ENCODE assay signal across 10 mouse cellular contexts in the genomic region with DNA sequence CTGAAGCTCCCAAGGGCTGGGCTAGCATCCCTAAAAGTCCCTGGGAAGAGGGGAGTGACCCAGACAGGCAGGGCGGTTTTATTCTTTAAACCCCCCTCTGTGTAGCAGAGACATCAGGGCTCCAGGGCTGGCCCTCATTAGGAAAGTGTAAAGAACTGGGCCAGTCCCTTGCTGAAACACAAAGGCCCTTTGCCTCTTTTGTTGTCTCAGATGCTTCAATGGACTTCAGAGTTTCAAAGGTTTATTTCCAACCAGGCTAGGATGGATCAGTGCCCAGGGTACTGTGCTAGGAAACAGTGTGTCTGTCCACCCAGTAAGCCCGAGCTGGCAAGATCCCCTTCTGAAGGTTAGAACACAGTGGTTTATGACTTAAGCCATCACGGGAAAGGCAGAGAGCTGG. TPM values are rescaled to one million over a fixed set of nuclear protein-coding genes. Genes with fewer than 3 reads are reported as not detected.
DNase-seq lines count a peak whose midpoint lies in the region; ATAC-seq and TF ChIP-seq lines count a peak whose summit lies in the region.
"Had no signal": no experiment of that assay in that cellular context is flagged by ENCODE, and none has a peak within 500 bp of the region (broad histone marks: within the 10 kb centered on the region; RNA-seq: fewer than 3 reads in every experiment).

No protein-coding gene starts in this region.

- H3K27me3 ChIP-seq in kidney, adult 2 months (replicated peaks; ENCODE audit: control insufficient read depth, insufficient read depth, low read length): no peaks in the 10 kb centered on the region
- H3K27me3 ChIP-seq in forebrain, embryonic 13.5 days: no peaks in the 10 kb centered on the region
- H3K27me3 ChIP-seq: heart, embryonic 13.5 days; limb, embryonic 15.5 days had no signal

- 27% methylated on average over 3 of the region's 3 CpGs for WGBS in kidney, adult 2 months
- 4% methylated on average over 3 of the region's 3 CpGs for WGBS in forebrain, embryonic 13.5 days

- peaks cover 5% of the 10 kb centered on the region; the same call in 1 of the 2 replicates for H3K4me1 ChIP-seq in kidney, adult 2 months (ENCODE audit: control insufficient read depth, insufficient read depth, low read length)
- peaks cover 23% of the 10 kb centered on the region for H3K4me1 ChIP-seq in forebrain, embryonic 13.5 days
- H3K4me1 ChIP-seq: limb, embryonic 15.5 days had no signal

- H3K9ac ChIP-seq in forebrain, embryonic 13.5 days: no peak overlapping the region
- H3K9ac ChIP-seq: heart, embryonic 13.5 days; limb, embryonic 15.5 days had no signal

- no peak for TF ChIP-seq CTCF in kidney, adult 2 months (conservative IDR thresholded peaks at IDR 0.05; ENCODE audit: insufficient read depth, insufficient read length, low read depth, low read length)

- peak overlapping the region; percentile 20 for H3K4me2 ChIP-seq in forebrain, embryonic 13.5 days
- H3K4me2 ChIP-seq: heart, embryonic 13.5 days; limb, embryonic 15.5 days had no signal

- peak; percentile 90 for ATAC-seq in forebrain, embryonic 13.5 days
- no peak for ATAC-seq in megakaryocyte-erythroid progenitor cell, adult 5-6 weeks (replicated peaks; ENCODE audit: low FRiP score, low TSS enrichment, poor library complexity, severe bottlenecking)

- no peak overlapping the region for H3K27ac ChIP-seq in kidney, adult 2 months (ENCODE audit: insufficient read depth, low read depth, low read length)
- H3K27ac ChIP-seq in forebrain, embryonic 13.5 days: peak overlapping the region; percentile 74
- H3K27ac ChIP-seq: heart, embryonic 13.5 days; limb, embryonic 15.5 days had no signal

- no peaks in the 10 kb centered on the region for H3K9me3 ChIP-seq in forebrain, embryonic 13.5 days (replicated peaks)
- H3K9me3 ChIP-seq: heart, embryonic 13.5 days; limb, embryonic 15.5 days had no signal

- no peak overlapping the region for H3K4me3 ChIP-seq in kidney, adult 2 months (ENCODE audit: insufficient read depth, low read depth, low read length)
- no peak overlapping the region for H3K4me3 ChIP-seq in forebrain, embryonic 13.5 days
- H3K4me3 ChIP-seq: heart, embryonic 13.5 days; limb, embryonic 15.5 days had no signal

- TF ChIP-seq POLR2A in kidney, adult 2 months (IDR thresholded peaks at IDR 0.05; ENCODE audit: low read depth, low read length): no peak

- no peaks in the 10 kb centered on the region for H3K36me3 ChIP-seq in kidney, adult 2 months (ENCODE audit: control insufficient read depth, insufficient read depth, low read length)
- H3K36me3 ChIP-seq in forebrain, embryonic 13.5 days (ENCODE audit: poor library complexity, severe bottlenecking): no peaks in the 10 kb centered on the region
- H3K36me3 ChIP-seq: heart, embryonic 13.5 days; limb, embryonic 15.5 days had no signal

- peak; percentile 82 for DNase-seq in kidney, adult 2 months
- no peak for DNase-seq in kidney, postnatal 10 days
- peak; percentile 45 to 80 for DNase-seq in layer of hippocampus, postnatal 14 days (ENCODE audit: low spot score in 2 of 2)
- peak; percentile 55 for DNase-seq in right cerebral cortex, adult 18-20 months
- no peak for DNase-seq in urinary bladder, adult 2 months (ENCODE audit: low spot score)
- DNase-seq in spleen, postnatal 10 days (ENCODE audit: low spot score in 2 of 2): no peak

RNA-seq across cellular contexts. Expression of gene Phyhipl, which starts 30.7 kb away (rescaled TPM):
- polyA plus RNA-seq in kidney, adult 2 months (2012; rRNA removed): 71.8 and 75.4 TPM in 2 replicates
- polyA plus RNA-seq in forebrain, embryonic 13.5 days (2015; fragmentation: Nextera tagmentation; extraction: Ambion mirVana): 85.8 and 89.9 TPM in 2 replicates
- total RNA-seq in layer of hippocampus, postnatal 14 days (2021): 100 to 1,000 TPM; 193 to 208 TPM
- polyA plus RNA-seq in urinary bladder, adult 2 months (2012; rRNA removed): 0.16 and 0.21 TPM in 2 replicates
- not detected in 2 replicates for total RNA-seq in megakaryocyte-erythroid progenitor cell, adult 5-6 weeks (2014; fragmentation: Nextera tagmentation)
- not detected in 2 replicates for total RNA-seq in megakaryocyte-erythroid progenitor cell, adult 5-6 weeks (2017)

Comparison
In these comparisons a context has a peak if more than half of its experiments do, and no peak if none do; other contexts are left out.
1. DNase-seq: peak in kidney, adult 2 months (single experiment), layer of hippocampus, postnatal 14 days (2 of 2) and right cerebral cortex, adult 18-20 months (single experiment); none in kidney, postnatal 10 days (single experiment), urinary bladder, adult 2 months (single experiment) and spleen, postnatal 10 days (0 of 2).
2. RNA of gene Phyhipl, which starts 30.7 kb away (polyA plus RNA-seq): 85.8 to 89.9 TPM in forebrain, embryonic 13.5 days and 71.8 to 75.4 TPM in kidney, adult 2 months; 0.16 to 0.21 TPM in urinary bladder, adult 2 months; every median in the first group is over 10 times any median in the second.